Mouse (Mus musculus) embryonic facial prominence, embryonic 11.5 days (tissue): Measurements from ENCODE around the gene Tgfbr1. TPM values are rescaled to one million over a fixed set of nuclear protein-coding genes. Genes with fewer than 3 reads are reported as not detected.

ENCODE experiments used
- ATAC-seq: fragments of 200-750 bp; cut with Nextera tagmentation; replicated peaks from 2 replicates; pipeline ENCODE4 v1.8.0; 2017; ENCODE audit warnings: low read depth; ENCODE audit not compliant: insufficient number of reproducible peaks, low FRiP score, low TSS enrichment
- DNase-seq: peaks from one replicate; pipeline ENCODE4 v3.0.0-alpha.2; 2015; ENCODE audit warnings: low spot score
- H3K27ac ChIP-seq: fragments of 300-500 bp; sonication (generic); replicated peaks from 2 replicates; pipeline ENCODE4 v1.5.1; 2014; ENCODE audit warnings: mild to moderate bottlenecking, low read depth, low read length, control low read depth
- H3K27me3 ChIP-seq: fragments of 300-500 bp; sonication (generic); 2 replicates; pipeline ENCODE4 v1.6.1; 2014; ENCODE audit warnings: mild to moderate bottlenecking, low read length, moderate library complexity, mixed read lengths; ENCODE audit not compliant: control insufficient read depth, insufficient read depth
- H3K36me3 ChIP-seq: fragments of 300-500 bp; sonication (generic); replicated peaks from 2 replicates; pipeline ENCODE4 v1.6.1; 2014; ENCODE audit warnings: low read depth, mild to moderate bottlenecking, low read length, moderate library complexity, mixed read lengths; ENCODE audit not compliant: control insufficient read depth, insufficient read depth
- H3K4me1 ChIP-seq: fragments of 300-500 bp; sonication (generic); 2 replicates; pipeline ENCODE4 v1.6.1; 2014; ENCODE audit warnings: low read length, mixed read lengths; ENCODE audit not compliant: control insufficient read depth, insufficient read depth
- H3K4me2 ChIP-seq: fragments of 300-500 bp; sonication (generic); 2 replicates; pipeline ENCODE4 v1.6.1; 2014; ENCODE audit warnings: low read depth, mild to moderate bottlenecking, control low read depth, low read length, moderate library complexity
- H3K4me3 ChIP-seq: fragments of 300-500 bp; sonication (generic); 2 replicates; pipeline ENCODE4 v1.5.1; 2014; ENCODE audit warnings: low read depth, low read length, control low read depth
- H3K9ac ChIP-seq: fragments of 300-500 bp; sonication (generic); replicated peaks from 2 replicates; pipeline ENCODE4 v1.6.1; 2014; ENCODE audit warnings: mild to moderate bottlenecking, control low read depth, low read length
- H3K9me3 ChIP-seq: fragments of 300-500 bp; sonication (generic); replicated peaks from 2 replicates; pipeline ENCODE4 v1.6.1; 2016; ENCODE audit warnings: mild to moderate bottlenecking, low read length, inconsistent platforms, mixed read lengths; ENCODE audit not compliant: control insufficient read depth
- WGBS: fragments of 180-500 bp; shearing (Covaris S2); extraction: QIAGEN DNeasy Blood & Tissue Kit; methylation state at CpG from one replicate; pipeline ENCODE4 v1.1.7; 2014; 5-methylcytosine and 5-hydroxymethylcytosine counted together
- polyA plus RNA-seq: library from polyadenylated mRNA; unstranded; fragments of >200 nt; fragmentation: Nextera tagmentation; extraction: Ambion mirVana; gene quantifications from 2 replicates; pipeline ENCODE4 v1.2.1, GENCODE M21; 2014

The Tgfbr1 gene
- polyA plus RNA-seq, 1 experiment from 2014 or later = 111 TPM

DNA sequence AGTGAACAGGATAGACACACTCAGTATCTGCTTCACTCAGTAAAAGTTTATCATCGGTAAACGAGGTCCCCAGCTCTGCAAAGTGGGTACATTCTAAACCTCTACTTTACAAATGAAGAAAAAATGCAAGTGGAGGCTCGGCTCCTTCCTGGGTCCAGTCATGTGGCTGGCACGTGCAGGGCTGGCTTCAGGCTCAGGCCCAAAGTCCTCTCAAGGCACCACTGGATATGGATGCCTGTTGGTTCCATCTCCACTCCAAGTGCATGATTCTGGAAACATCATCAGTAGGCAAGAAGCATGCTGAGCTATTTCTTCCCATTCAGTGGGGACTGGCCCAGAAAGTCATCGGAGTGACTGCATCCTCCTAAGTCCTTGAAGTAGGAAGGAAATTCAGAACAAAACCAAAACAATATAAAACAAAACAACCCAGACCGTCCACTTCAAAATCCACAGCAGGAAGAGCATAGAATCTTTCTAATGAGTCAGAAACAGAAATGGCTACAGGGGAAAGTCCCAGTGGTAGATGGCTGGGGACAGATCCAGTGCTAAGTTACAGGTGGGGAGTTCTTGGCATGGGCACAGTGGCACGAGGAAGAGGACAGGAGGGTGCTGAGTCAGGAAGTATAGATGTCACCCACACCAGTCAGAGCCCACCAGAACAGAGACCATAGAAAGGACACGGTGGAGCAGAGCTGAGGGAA is 39.2 kb upstream of the Tgfbr1 start:
- Histone ChIP-seq H3K4me3 (no peak overlapping the region), H3K27ac (no peak overlapping the region), H3K4me2 (no peak overlapping the region), H3K9ac (no peak overlapping the region), H3K27me3 (no peaks in the 10 kb centered on the region), H3K4me1 (no peaks in the 10 kb centered on the region), H3K9me3 (no peaks in the 10 kb centered on the region), H3K36me3 (no peaks in the 10 kb centered on the region)
- ATAC-seq (no peak), DNase-seq (no peak)
- 87% methylated on average over 8 of the region's 8 CpGs for WGBS

GRCm38 (mm10) chr4:47315458-47315857 is 37.6 kb upstream of the Tgfbr1 start:
- ATAC-seq = no peak
- no peak overlapping the region for H3K4me2 ChIP-seq
- no peak overlapping the region for H3K9ac ChIP-seq
- no peaks in the 10 kb centered on the region for H3K4me1 ChIP-seq
- WGBS = 72% methylated on average over 2 of the region's 2 CpGs
- H3K27me3 ChIP-seq = no peaks in the 10 kb centered on the region
- H3K27ac ChIP-seq = no peak overlapping the region
- no peaks in the 10 kb centered on the region for H3K36me3 ChIP-seq
- DNase-seq = no peak
- no peaks in the 10 kb centered on the region for H3K9me3 ChIP-seq
- H3K4me3 ChIP-seq = no peak overlapping the region

DNA sequence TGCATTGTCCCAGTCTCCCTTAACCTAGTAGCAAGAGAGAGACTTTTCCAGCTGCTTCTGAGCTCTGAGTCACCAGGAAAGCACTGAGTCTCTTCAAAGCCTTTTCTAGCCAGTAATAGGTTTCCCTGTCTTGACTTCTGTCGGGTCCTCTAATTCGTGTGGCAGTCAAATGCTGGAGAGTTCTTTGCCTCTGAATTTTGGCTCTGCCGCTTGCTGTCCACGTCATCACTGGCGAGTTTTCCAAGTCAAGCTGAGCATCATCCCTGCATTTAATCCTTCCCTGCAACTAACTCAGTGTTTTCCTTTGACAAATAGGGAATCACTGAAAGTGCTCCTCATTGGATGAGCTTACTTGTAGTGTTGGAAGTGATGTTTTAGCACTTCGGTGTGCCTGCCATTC is 36.6 kb upstream of the Tgfbr1 start:
- Histone ChIP-seq H3K4me1 (no peaks in the 10 kb centered on the region), H3K4me3 (no peak overlapping the region), H3K9ac (no peak overlapping the region), H3K9me3 (no peaks in the 10 kb centered on the region), H3K4me2 (no peak overlapping the region), H3K36me3 (no peaks in the 10 kb centered on the region), H3K27ac (no peak overlapping the region), H3K27me3 (no peaks in the 10 kb centered on the region)
- 80% methylated on average over 6 of the region's 6 CpGs for WGBS
- ATAC-seq (no peak), DNase-seq (no peak)

DNA sequence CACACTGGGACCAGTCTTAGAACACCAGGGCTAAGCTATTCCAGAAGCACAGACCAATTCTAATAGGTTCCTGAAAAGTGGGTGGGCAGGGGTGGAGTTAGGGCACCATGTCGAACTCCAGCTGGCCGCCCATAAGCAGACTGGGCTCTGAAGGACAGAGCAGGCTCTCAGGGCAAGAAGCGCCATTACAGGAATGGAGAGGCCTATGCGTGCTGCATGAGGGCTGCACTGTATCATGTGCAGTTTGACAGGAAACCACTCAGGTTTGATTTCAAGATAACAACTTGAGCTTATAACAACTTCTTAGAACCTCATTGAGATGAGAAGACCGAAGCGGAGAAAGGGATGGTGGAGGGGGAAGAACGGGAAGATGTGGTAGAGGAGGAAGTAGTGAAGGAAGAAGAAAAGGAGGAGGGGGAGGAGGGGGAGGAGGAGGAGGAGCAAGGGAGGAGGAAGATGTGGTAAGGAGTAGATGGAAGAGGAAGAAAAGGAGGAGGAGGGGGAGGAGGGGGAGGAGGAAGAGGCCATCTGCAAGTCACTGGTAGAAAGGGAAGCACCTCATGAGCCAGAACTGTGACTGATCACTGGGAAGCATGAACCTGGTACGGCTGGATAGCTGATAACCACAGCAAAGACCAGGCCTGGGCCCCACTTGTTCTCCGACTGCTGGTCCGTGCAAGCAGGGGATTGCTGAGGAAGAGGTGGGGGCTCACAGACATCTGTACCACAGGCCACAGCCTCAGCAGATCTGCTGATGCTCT is 33.3 kb upstream of the Tgfbr1 start:
- Histone ChIP-seq H3K4me2 (no peak overlapping the region), H3K4me3 (no peak overlapping the region), H3K27me3 (no peaks in the 10 kb centered on the region), H3K4me1 (no peaks in the 10 kb centered on the region), H3K9me3 (no peaks in the 10 kb centered on the region), H3K36me3 (no peaks in the 10 kb centered on the region), H3K27ac (no peak overlapping the region), H3K9ac (no peak overlapping the region)
- WGBS = 78% methylated on average over 10 of the region's 10 CpGs
- DNase-seq (no peak), ATAC-seq (no peak)

- no peaks in the 10 kb centered on the region for H3K9me3 ChIP-seq
- no peak overlapping the region for H3K27ac ChIP-seq
- no peaks in the 10 kb centered on the region for H3K27me3 ChIP-seq
- no peak overlapping the region for H3K4me2 ChIP-seq
- no peak for ATAC-seq
- H3K4me3 ChIP-seq = no peak overlapping the region
- H3K4me1 ChIP-seq = no peaks in the 10 kb centered on the region
- no peak for DNase-seq
- no peaks in the 10 kb centered on the region for H3K36me3 ChIP-seq
- H3K9ac ChIP-seq = no peak overlapping the region
- WGBS = 85% methylated on average over 3 of the region's 3 CpGs
Measured at GRCm38 (mm10) chr4:47322315-47322714, 30.7 kb upstream of the Tgfbr1 start.

DNA sequence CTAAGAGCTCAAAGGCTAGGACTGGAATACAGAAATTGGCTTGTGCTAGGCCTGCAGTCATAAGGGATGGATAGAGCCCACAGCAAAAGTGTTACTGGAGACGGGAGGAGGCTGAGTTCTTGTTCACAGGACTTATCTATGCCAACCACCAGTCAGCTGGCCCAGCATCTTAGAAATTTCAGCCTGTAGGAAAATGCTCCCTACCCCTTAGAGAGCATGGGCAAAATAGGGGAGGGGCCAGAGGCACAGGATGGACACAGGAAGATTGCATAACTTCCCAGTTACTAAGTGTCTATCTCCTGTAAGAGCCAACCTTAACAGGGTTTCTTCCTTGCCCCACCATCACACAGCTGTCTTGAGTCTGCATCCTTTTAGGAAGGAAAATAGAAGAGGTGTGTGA is 28.8 kb upstream of the Tgfbr1 start:
- no peaks in the 10 kb centered on the region for H3K4me1 ChIP-seq
- no peaks in the 10 kb centered on the region for H3K36me3 ChIP-seq
- H3K4me2 ChIP-seq = no peak overlapping the region
- no peak overlapping the region for H3K4me3 ChIP-seq
- WGBS = 86% methylated on average over 1 of the region's 1 CpGs
- H3K9ac ChIP-seq = no peak overlapping the region
- H3K27ac ChIP-seq = no peak overlapping the region
- no peak for ATAC-seq
- no peak for DNase-seq
- H3K27me3 ChIP-seq = no peaks in the 10 kb centered on the region
- no peaks in the 10 kb centered on the region for H3K9me3 ChIP-seq

DNA sequence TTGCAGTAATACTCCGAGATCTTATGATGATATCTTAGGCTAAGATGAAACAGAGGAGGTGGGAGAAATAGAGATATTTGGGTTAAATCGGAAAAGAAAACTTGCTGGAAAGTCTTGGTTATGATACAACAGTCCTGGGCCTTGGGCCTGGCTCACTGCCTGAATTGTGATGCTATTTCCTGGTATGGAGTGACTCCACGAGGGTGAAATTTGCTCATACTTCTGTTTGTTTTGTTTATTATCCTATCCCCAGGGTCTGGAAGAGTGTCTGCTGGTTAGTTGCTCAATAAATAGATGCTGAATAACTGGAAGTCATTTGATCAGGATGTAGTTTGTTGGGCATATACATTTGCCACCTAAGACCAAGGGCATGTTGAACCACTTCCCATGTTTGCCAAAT is 25.2 kb upstream of the Tgfbr1 start:
- no peaks in the 10 kb centered on the region for H3K27me3 ChIP-seq
- no peak overlapping the region for H3K4me2 ChIP-seq
- ATAC-seq = no peak
- H3K9ac ChIP-seq = no peak overlapping the region
- H3K36me3 ChIP-seq = no peaks in the 10 kb centered on the region
- no peak overlapping the region for H3K27ac ChIP-seq
- H3K4me3 ChIP-seq = no peak overlapping the region
- no peaks in the 10 kb centered on the region for H3K9me3 ChIP-seq
- 82% methylated on average over 3 of the region's 3 CpGs for WGBS
- DNase-seq = no peak
- no peaks in the 10 kb centered on the region for H3K4me1 ChIP-seq

DNA sequence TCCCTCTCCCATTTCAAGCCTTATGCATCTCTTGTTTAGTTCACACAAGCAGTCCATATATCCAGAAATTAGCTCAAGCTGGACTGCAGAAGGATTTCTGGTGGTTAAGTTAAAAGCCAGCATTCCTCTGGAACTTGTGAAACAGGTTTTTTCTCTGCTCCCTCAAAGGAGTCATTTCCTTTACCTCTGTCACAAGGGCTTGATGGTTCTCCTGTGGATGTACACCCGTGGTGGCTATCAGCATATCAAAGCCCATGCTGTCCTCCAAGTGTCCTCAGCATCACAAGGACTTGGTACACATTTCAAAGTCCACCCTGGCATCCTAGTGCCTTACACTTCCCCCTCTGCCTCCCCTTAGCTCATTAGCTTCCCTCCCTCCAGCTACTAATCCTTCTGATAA is 23.7 kb upstream of the Tgfbr1 start:
- no peaks in the 10 kb centered on the region for H3K9me3 ChIP-seq
- H3K27me3 ChIP-seq = no peaks in the 10 kb centered on the region
- H3K4me1 ChIP-seq = no peaks in the 10 kb centered on the region
- H3K36me3 ChIP-seq = no peaks in the 10 kb centered on the region
- no peak overlapping the region for H3K4me2 ChIP-seq
- no peak overlapping the region for H3K4me3 ChIP-seq
- 6% methylated on average over 1 of the region's 1 CpGs for WGBS
- H3K27ac ChIP-seq = no peak overlapping the region
- no peak overlapping the region for H3K9ac ChIP-seq
- ATAC-seq (no peak), DNase-seq (no peak)
